Mouse (Mus musculus) forebrain, embryonic 15.5 days (tissue): ENCODE measurements around the gene Sema7a. TPM values are rescaled to one million over a fixed set of nuclear protein-coding genes. Genes with fewer than 3 reads are reported as not detected.

Experiments
- ATAC-seq: fragments of 200-750 bp; cut with Nextera tagmentation; replicated peaks from 2 replicates; pipeline ENCODE4 v1.8.0; 2017; ENCODE audit warnings: mild to moderate bottlenecking, moderate TSS enrichment, moderate library complexity
- H3K27ac ChIP-seq: fragments of 300-500 bp; sonication (generic); replicated peaks from 2 replicates; pipeline ENCODE4 v1.5.1; 2015; ENCODE audit warnings: mild to moderate bottlenecking, inconsistent platforms
- H3K27me3 ChIP-seq: fragments of 300-500 bp; sonication (generic); 2 replicates; pipeline ENCODE4 v1.6.1; 2015; ENCODE audit warnings: inconsistent platforms
- H3K36me3 ChIP-seq: fragments of 300-500 bp; sonication (generic); 2 replicates; pipeline ENCODE4 v1.6.1; 2015; ENCODE audit warnings: mild to moderate bottlenecking, inconsistent platforms
- H3K4me1 ChIP-seq: fragments of 300-500 bp; sonication (generic); 2 replicates; pipeline ENCODE4 v1.6.1; 2015; ENCODE audit warnings: inconsistent platforms
- H3K4me2 ChIP-seq: fragments of 300-500 bp; sonication (generic); replicated peaks from 2 replicates; pipeline ENCODE4 v1.6.1; 2015; ENCODE audit warnings: mild to moderate bottlenecking, inconsistent platforms
- H3K4me3 ChIP-seq: fragments of 300-500 bp; sonication (generic); 2 replicates; pipeline ENCODE4 v1.5.1; 2015; ENCODE audit warnings: mild to moderate bottlenecking, inconsistent platforms
- H3K9ac ChIP-seq: fragments of 300-500 bp; sonication (generic); replicated peaks from 2 replicates; pipeline ENCODE4 v1.6.1; 2015; ENCODE audit warnings: mild to moderate bottlenecking, inconsistent platforms
- H3K9me3 ChIP-seq: fragments of 300-500 bp; sonication (generic); 2 replicates; pipeline ENCODE4 v1.6.1; 2016; ENCODE audit warnings: inconsistent platforms
- WGBS: fragments of 180-500 bp; shearing (Covaris S2); methylation state at CpG from one replicate; pipeline ENCODE4 v1.1.7; 2015; ENCODE audit warnings: mixed read lengths; 5-methylcytosine and 5-hydroxymethylcytosine counted together
- polyA plus RNA-seq: library from polyadenylated mRNA; unstranded; fragments of >200 nt; fragmentation: Nextera tagmentation; extraction: Ambion mirVana; gene quantifications from 2 replicates; pipeline ENCODE4 v1.2.1, GENCODE M21; 2015

The Sema7a gene
- polyA plus RNA-seq, 1 experiment from 2014 or later, result 3.4 TPM

- H3K4me1 ChIP-seq, result no peaks in the 10 kb centered on the region
- no peak overlapping the region for H3K4me2 ChIP-seq
- 95% methylated on average over 5 of the region's 5 CpGs for WGBS
- no peaks in the 10 kb centered on the region for H3K27me3 ChIP-seq
- H3K9me3 ChIP-seq, result no peaks in the 10 kb centered on the region
- H3K9ac ChIP-seq, result no peak overlapping the region
- no peak overlapping the region for H3K27ac ChIP-seq
- peaks cover 84% of the 10 kb centered on the region for H3K36me3 ChIP-seq
- no peak overlapping the region for H3K4me3 ChIP-seq
- no peak for ATAC-seq
These were observed 17.5 kb upstream of the Sema7a start for GRCm38 (mm10) chr9:57922381-57922780.

- Histone ChIP-seq H3K4me3 (no peak overlapping the region), H3K4me2 (no peak overlapping the region), H3K27me3 (no peaks in the 10 kb centered on the region), H3K4me1 (no peaks in the 10 kb centered on the region), H3K36me3 (peaks cover 87% of the 10 kb centered on the region), H3K27ac (no peak overlapping the region), H3K9ac (no peak overlapping the region), H3K9me3 (no peaks in the 10 kb centered on the region)
- WGBS, result 98% methylated on average over 3 of the region's 3 CpGs
- ATAC-seq, result no peak
These were observed 16.9 kb upstream of the Sema7a start for GRCm38 (mm10) chr9:57923046-57923445.

GRCm38 (mm10) chr9:57931166-57931767 is 8.6 kb upstream of the Sema7a start:
- ATAC-seq, result no peak
- no peak overlapping the region for H3K9ac ChIP-seq
- H3K36me3 ChIP-seq, result peaks cover 44% of the 10 kb centered on the region
- no peaks in the 10 kb centered on the region for H3K27me3 ChIP-seq
- peaks cover 19% of the 10 kb centered on the region for H3K4me1 ChIP-seq
- H3K27ac ChIP-seq, result 0 out of 2 replicates have a peak overlapping the region, but pooled peaks have one; percentile 15
- H3K4me3 ChIP-seq, result no peak overlapping the region
- no peaks in the 10 kb centered on the region for H3K9me3 ChIP-seq
- 86% methylated on average over 5 of the region's 5 CpGs for WGBS
- H3K4me2 ChIP-seq, result no peak overlapping the region

GRCm38 (mm10) chr9:57932253-57932652 is 7.7 kb upstream of the Sema7a start:
- Histone ChIP-seq H3K27ac (peak overlapping the region; percentile 48; the same call in 1 of the 2 replicates), H3K27me3 (no peaks in the 10 kb centered on the region), H3K9me3 (no peaks in the 10 kb centered on the region), H3K4me2 (no peak overlapping the region), H3K36me3 (peaks cover 36% of the 10 kb centered on the region), H3K4me3 (no peak overlapping the region), H3K9ac (no peak overlapping the region), H3K4me1 (peaks cover 21% of the 10 kb centered on the region)
- no peak for ATAC-seq
- WGBS, result 61% methylated on average over 3 of the region's 3 CpGs

GRCm38 (mm10) chr9:57932831-57933602 is 6.9 kb upstream of the Sema7a start:
- no peak overlapping the region for H3K4me2 ChIP-seq
- H3K9me3 ChIP-seq, result no peaks in the 10 kb centered on the region
- no peaks in the 10 kb centered on the region for H3K27me3 ChIP-seq
- H3K27ac ChIP-seq, result peak overlapping the region; percentile 48
- ATAC-seq, result peak; percentile 70
- H3K9ac ChIP-seq, result no peak overlapping the region
- peaks cover 28% of the 10 kb centered on the region for H3K4me1 ChIP-seq
- H3K4me3 ChIP-seq, result no peak overlapping the region
- WGBS, result 63% methylated on average over 6 of the region's 6 CpGs
- peaks cover 28% of the 10 kb centered on the region for H3K36me3 ChIP-seq

- 31% methylated on average over 6 of the region's 6 CpGs for WGBS
- H3K9ac ChIP-seq, result no peak overlapping the region
- H3K27me3 ChIP-seq, result no peaks in the 10 kb centered on the region
These were observed 4.1 kb upstream of the Sema7a start for GRCm38 (mm10) chr9:57935683-57936437.

GRCm38 (mm10) chr9:57937171-57937570 is 2.7 kb upstream of the Sema7a start:
- peak overlapping the region; percentile 66 for H3K27ac ChIP-seq
- H3K27me3 ChIP-seq, result no peaks in the 10 kb centered on the region
- 88% methylated on average over 4 of the region's 4 CpGs for WGBS
- peaks cover 59% of the 10 kb centered on the region for H3K4me1 ChIP-seq
- H3K4me2 ChIP-seq, result no peak overlapping the region
- H3K4me3 ChIP-seq, result no peak overlapping the region
- no peaks in the 10 kb centered on the region for H3K36me3 ChIP-seq
- no peak for ATAC-seq
- no peak overlapping the region for H3K9ac ChIP-seq
- H3K9me3 ChIP-seq, result no peaks in the 10 kb centered on the region

More at GRCm38 (mm10) chr9:57935683-57936437, 4.1 kb upstream of the Sema7a start:
- H3K4me1 ChIP-seq, result peaks cover 46% of the 10 kb centered on the region
- H3K4me3 ChIP-seq, result no peak overlapping the region
- no peak overlapping the region for H3K4me2 ChIP-seq
- H3K27ac ChIP-seq, result no peak overlapping the region
- no peak for ATAC-seq
- no peaks in the 10 kb centered on the region for H3K36me3 ChIP-seq
- H3K9me3 ChIP-seq, result no peaks in the 10 kb centered on the region

GRCm38 (mm10) chr9:57937651-57938050 is 2.3 kb upstream of the Sema7a start:
- Histone ChIP-seq H3K4me1 (peaks cover 63% of the 10 kb centered on the region), H3K9me3 (no peaks in the 10 kb centered on the region), H3K36me3 (no peaks in the 10 kb centered on the region), H3K9ac (no peak overlapping the region), H3K4me3 (no peak overlapping the region), H3K27me3 (no peaks in the 10 kb centered on the region), H3K4me2 (no peak overlapping the region), H3K27ac (peak overlapping the region; percentile 95)
- no peak for ATAC-seq
- 41% methylated on average over 6 of the region's 6 CpGs for WGBS

- Histone ChIP-seq H3K9me3 (no peaks in the 10 kb centered on the region), H3K9ac (peak overlapping the region; percentile 78; the same call in 1 of the 2 replicates), H3K4me3 (no peak overlapping the region), H3K27ac (peak overlapping the region; percentile 95), H3K4me2 (no peak overlapping the region; the same call in 1 of the 2 replicates), H3K36me3 (no peaks in the 10 kb centered on the region), H3K27me3 (no peaks in the 10 kb centered on the region), H3K4me1 (peaks cover 62% of the 10 kb centered on the region)
- ATAC-seq, result no peak
- WGBS, result 71% methylated on average over 5 of the region's 5 CpGs
These were observed 1.5 kb upstream of the Sema7a start for GRCm38 (mm10) chr9:57938225-57939055.

- peak overlapping the region; percentile 61 for H3K4me3 ChIP-seq
- peaks cover 70% of the 10 kb centered on the region for H3K4me1 ChIP-seq
- no peaks in the 10 kb centered on the region for H3K27me3 ChIP-seq
- H3K9ac ChIP-seq, result peak overlapping the region; percentile 78
- ATAC-seq, result peak; percentile 68
- WGBS, result under 1% methylated on average over 42 of the region's 44 CpGs
- H3K4me2 ChIP-seq, result peak overlapping the region; percentile 64
- no peaks in the 10 kb centered on the region for H3K9me3 ChIP-seq
- peak overlapping the region; percentile 95 for H3K27ac ChIP-seq
- no peaks in the 10 kb centered on the region for H3K36me3 ChIP-seq
These were observed 460 bp downstream of the Sema7a start for GRCm38 (mm10) chr9:57940349-57940794.

- peak overlapping the region; percentile 64 for H3K4me2 ChIP-seq
- 8% methylated on average over 28 of the region's 28 CpGs for WGBS
- no peaks in the 10 kb centered on the region for H3K36me3 ChIP-seq
- H3K9ac ChIP-seq, result peak overlapping the region; percentile 78
- peak; percentile 17 for ATAC-seq
- H3K4me1 ChIP-seq, result peaks cover 73% of the 10 kb centered on the region
- peak overlapping the region; percentile 95 for H3K27ac ChIP-seq
- peak overlapping the region; percentile 61 for H3K4me3 ChIP-seq
- no peaks in the 10 kb centered on the region for H3K27me3 ChIP-seq
- H3K9me3 ChIP-seq, result no peaks in the 10 kb centered on the region
These were observed 1.1 kb downstream of the Sema7a start for GRCm38 (mm10) chr9:57940861-57941638.
